Mouse (Mus musculus) cerebellum, adult 9-11 months (tissue): Measurements from ENCODE around the gene Sinhcaf.
"Not testable (repeated sequence)": the region's sequence is repeated elsewhere in the genome, so short reads cannot be mapped to it uniquely, and the experiment has no call there.

ENCODE experiments used
- DNase-seq: peaks from one replicate; pipeline ENCODE4 v3.0.0; 2022

Gene Sinhcaf

DNA sequence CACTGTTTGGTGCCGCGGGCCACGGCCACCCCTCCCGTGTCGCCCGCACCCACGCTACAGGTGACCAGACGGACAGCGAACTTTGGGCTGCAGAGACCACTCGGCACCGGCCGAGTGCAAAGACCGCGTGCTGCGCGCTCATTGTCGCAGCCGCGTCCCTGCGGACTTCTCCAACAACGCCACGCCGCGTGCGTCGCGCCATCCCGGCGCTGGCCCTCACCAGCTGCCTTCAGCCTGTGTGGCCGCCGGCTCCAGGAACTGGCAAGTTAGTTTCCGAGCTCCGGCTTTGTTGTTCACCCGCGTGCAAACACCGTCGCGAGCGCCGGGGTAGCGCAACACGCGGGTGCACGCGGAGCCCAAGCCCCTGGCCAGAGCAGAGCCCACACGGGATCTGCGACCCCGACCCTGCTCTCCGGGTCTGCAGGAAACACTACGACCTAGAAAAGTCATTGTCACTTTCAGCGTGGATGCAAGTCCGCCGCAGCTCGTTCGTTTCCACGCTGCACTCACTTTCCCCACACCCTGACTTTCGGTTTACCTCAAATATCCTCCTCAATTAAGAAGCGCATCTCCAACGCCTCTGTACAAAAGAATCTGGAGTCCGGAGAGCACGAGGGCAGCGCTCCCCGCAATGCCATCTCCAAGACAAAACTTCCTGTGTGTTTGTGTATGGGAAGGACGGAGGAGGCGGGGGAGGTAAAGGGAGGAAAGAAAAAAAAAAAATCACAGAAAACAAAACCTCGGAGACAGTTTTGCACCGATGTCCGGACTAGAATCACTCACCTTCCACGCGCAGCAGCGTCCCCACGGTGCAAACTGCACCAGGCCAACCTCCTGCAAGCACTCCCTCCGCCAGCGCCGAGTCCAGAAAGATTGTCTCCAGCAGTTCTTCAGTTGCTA, 508 bp downstream of the Sinhcaf start:
- DNase-seq = peak; percentile 42

DNA sequence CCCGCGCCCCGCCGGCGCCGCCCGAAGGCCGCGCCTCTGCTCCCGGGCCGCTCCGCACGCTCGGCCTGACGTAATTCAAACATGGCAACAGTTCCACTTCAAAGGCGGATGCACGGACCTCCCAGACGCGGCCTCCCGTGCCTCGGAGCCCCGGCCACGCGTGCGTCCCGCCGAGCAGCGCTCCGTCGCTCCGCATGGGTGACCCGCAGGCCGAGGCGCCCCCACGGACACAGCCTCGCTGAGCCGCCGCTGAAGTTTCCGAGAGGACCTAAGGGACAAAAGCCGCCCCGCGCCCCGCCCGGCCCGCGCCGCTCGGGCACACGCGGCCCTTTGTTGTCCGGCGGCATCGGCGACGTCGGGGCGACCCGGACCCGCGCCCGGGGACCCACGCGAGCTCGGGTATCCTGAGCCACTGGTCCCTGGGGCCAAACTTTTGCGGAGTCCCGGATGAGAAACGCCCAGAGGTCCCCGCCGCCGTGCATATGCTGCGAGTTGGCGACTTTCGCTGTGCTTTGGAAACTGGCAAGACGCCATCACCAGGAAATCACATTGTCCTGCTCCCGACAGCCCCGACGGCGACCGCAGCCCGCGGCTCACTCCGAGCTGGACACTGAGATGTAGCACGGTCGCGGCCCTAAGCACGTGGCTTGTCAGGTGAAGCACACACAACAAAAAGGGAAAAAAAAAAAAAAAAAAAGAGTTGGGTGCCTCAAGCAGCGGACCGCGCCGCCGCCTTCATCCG, 1.3 kb downstream of the Sinhcaf start:
- peak; percentile 33 for DNase-seq

DNA sequence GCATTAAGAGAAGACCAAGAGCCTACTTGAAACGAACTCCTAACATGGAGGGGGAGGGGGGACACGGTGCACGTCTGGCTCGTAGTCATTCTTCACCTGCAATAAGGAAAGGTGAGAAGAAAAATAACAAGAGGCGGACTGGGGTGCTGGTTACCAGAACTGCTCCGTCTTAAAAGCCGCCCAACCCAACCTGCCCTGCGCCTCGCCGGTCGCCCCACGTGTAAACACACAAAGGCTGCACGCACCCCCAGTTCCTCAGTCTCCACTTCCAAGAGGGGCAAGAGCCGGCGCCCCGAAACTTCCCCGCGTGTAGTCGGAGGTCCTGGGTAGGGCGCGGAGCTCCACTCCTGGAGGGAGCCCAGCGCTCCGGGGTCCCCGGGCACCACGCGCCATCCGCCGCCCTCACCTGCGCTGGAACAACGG, 1.9 kb downstream of the Sinhcaf start:
- DNase-seq = no peak

DNA sequence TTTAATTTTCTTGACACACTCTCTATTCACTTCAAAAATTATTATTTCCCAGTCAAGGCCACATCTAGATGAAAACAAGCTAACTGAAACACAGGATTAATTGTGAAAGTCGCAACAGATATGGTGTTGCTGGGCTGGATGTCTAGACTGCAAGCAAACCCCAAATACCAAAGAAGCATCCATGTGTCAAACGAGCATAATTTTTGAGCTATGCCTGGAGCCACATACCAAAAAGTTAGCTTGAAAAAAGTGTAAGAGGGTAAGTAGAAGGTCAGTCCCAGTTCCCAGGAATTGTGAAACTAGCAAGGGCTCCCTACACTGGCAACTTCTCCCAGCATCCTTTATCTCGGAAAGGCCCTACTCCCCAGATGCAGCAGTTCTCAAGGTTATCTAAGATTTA, 2.6 kb downstream of the Sinhcaf start:
- DNase-seq = no peak

DNA sequence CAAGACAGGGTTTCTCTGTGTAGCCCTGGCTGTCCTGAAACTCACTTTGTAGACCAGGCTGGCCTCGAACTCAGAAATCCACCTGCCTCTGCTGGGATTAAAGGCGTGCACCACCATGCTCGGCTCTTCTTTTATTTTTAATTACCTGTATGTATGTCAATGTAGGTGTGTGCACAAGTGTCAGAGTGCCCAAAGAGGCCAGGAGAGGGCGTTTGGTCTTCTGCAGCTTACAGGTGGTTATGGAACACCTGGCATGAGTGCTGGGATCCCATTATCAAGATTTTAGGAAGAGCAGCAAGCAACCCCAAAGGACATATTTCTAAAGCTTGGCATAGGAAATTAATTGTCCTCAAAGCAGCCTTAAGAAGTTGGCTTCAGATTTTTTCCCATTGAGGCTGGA, 3.9 kb downstream of the Sinhcaf start:
- no peak for DNase-seq

DNA sequence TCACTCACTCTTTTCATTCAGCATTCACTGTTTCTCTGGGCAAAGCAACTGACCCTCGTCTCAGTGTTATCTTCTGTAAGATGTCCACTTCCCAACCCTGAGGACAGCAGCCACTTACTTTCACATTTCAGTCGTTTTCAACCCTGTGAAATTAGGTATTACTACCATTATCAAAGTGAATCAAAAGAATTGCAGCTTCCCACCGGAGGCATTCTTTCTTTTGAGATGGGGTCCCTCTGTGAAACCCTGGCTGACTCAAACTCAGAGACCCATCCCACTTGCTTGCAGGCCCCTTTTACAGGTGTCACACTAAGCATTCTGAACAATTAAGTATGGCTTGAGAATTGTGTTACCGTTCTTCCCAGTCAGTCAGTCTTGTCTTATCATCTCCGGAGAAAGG, 4.4 kb downstream of the Sinhcaf start:
- no peak for DNase-seq

DNA sequence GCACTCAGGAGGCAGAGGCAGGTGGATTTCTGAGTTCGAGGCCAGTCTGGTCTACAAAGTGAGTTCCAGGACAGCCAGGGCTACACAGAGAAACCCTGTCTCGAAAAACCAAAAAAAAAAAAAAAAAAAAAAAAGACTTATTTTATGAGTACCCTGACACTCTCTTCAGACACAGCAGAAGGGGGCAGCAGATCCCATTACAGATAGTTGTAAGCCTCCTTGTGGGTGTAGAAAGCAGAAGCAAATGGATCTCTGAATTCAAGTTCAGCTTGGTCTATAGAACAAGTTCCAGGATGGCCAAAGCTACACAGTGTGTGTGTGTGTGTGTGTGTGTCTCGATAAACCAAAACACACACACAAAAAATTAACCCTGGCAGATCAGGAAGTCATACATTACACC, 5.9 kb downstream of the Sinhcaf start:
- not testable (repeated sequence) for DNase-seq

DNA sequence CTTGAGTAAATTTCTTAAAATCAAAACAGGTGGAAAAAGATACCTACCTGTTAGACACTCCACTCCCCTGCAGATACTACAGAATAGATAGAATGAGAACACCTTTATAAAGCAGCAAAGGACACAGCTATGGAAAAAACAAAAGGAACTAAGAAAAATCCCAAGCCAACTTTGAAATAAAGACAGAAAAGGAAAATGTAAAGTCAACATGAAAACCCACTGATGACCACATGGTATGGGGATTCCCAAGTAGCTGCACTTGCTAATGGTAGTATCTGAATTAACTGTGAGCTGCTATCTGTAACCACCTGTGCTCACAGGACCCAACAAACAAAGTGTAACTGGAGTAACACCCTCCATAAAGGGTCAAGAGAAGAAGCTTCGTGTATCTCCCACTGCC, 8.6 kb downstream of the Sinhcaf start:
- DNase-seq = no peak

DNA sequence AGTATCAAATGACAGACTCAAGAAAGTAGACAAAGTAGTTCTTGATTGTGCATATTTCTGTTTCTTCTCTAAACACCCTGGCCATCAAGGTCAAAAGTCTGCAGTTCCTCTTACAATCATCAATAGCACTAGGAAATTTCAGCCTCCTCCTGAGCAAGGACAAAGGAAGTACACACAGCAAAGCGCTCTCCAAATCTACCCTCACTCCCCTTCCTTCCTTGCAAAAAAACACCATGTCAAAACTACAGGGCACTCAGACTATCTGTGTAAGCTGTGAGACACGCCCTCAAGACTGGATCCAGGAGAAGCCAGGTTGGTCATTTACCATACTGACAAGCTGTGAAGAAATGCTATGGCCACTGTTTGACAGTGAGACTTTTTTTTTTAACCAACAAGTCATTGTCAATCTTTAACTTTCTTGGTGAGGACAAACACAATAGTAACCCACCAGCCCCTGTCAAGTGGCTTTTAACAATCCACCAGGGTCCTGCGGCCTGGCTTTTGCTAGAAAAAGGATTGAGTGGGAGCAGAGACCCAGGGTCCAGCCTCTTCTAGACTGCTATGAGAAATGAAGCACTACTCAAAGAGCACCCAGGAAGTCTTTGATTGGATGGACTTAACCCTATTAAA, 11.2 kb downstream of the Sinhcaf start:
- no peak for DNase-seq

DNA sequence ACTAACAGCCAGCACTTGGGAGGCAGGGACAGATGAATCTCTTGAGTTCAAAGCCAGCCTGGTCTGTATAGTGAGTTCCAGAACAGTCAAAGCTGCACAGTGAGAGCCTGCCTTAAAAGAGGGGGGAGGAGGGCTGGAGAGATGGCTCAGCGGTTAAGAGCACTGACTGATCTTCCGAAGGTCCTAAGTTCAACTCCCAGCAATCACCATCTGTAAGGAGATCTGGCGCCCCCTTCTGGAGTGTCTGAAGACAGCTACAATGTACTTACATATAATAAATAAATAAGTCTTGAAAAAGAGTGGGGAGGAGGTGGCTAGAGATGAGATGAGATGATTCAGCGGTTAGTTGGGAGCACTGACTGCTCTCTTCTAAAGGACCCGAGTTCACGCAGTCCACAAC, 15.0 kb downstream of the Sinhcaf start:
- no peak for DNase-seq

DNA sequence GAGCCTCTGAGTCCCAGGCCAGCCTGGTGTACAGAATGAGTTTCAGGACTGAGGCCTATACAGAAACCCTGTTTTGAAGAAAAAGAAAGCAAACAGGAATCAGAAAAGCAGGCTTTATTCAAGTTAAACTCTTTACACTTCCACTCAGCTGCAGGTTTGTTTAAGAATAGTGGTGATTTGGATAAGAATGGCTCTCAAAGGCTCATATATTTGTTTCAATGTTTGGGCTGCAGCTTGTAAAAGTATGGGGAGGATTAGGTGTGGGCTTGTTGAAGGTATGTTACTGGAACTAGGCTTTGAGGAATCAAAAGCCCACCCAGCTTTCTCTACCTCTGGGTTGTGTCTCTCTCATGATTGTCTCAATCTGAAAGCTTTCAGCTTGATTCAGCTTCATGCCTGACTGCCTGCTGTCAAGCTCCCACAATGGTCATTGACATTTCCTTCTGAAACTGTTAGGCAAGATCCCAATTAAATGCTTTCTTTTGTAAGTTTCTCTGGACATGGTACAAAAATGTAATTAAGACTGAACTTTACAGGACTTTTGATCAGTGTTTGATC, 27.3 kb downstream of the Sinhcaf start:
- DNase-seq = no peak

DNA sequence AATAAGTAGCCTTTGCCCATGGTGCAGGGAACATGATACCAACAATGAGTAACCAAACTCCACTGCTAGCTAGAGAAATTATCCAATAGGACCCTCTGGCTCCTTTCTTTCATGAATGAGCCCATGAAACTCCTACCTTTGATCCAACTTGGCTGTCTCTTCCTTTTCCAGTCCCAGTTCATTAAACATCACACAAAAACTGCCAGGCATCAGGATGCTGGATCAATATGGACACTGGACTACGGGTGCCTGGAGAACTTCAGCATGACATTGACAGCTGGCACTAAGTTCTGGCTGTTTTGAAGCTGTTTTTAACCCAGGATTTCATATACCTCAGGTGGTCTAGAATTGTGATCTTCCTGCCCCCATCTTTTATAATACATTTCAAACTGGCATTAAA, 28.6 kb downstream of the Sinhcaf start:
- no peak for DNase-seq

DNA sequence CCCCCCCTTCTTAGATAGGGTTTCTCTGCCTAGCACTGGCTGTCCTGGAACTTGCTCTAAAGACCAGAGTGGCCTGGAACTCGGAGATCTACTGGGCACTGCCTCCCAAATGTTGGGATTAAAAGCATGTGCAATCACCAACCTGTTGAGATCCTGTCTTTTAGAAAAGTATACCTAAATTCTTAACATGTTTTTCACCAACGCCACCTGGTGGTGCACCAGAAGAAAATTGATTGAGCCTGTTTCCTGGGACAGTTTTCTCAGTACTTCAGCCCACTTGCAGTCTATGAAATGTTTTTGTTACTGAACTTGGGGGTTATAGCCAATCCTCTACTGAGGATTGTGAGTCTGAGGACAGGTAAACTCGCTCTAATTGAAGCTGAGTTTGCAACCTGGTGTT, 29.4 kb downstream of the Sinhcaf start:
- no peak for DNase-seq

DNA sequence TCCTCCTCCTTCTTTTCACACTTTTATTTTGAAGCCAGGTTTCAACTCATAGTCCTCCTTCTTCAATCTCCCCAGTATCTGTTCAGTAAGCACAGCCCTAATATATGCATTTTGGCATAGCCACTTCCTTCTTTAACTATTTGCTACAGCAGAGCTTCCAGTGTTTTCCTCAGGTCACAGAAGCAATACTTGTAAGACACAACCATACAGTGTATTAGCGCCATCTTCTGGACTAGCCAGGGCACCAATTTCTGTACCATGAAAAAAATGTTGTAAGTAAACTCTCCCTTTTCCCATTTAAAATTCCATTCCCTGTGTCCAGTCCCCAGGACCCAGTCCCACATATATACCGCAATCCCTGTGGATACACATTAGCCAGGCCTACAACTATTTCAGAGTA, 32.3 kb downstream of the Sinhcaf start:
- DNase-seq = peak; percentile 25

DNA sequence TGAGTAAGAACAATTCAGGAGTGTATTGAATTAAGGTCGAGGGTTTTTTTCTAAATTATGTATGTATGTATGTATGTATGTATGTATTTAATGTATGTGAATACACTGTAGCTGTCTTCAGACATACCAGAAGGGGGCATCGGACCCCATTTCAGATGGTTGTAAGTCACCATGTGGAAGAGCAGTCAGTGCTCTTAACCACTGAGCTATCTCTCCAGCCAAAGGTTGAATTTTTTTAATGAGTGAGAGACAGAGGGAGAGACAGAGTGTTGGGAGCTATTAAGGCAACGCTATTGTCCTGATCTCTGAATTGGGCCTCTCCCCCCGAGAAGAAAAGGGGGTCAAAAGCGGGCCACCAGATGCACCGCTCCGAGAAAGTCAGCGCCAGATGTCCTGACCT, 34.4 kb downstream of the Sinhcaf start:
- not testable (repeated sequence) for DNase-seq

DNA sequence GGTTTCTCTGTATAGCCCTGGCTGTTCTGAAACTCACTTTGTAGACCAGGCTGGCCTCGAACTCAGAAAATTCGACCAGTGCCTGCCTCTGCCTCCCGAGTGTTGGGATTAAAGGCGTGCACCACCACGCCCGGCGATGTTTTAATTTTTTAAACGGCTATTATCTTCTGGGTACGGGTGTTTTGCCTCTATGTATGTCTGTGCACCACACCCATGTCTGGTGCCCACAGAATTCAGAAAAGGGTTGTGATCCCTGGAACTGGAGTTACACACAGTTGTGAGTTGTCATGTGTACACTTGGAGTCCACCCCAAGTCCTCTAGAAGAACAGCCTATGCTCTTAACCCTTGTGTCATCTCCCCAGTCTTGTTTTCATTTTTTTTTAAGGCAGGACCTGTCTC, 39.3 kb downstream of the Sinhcaf start:
- DNase-seq = no peak

DNA sequence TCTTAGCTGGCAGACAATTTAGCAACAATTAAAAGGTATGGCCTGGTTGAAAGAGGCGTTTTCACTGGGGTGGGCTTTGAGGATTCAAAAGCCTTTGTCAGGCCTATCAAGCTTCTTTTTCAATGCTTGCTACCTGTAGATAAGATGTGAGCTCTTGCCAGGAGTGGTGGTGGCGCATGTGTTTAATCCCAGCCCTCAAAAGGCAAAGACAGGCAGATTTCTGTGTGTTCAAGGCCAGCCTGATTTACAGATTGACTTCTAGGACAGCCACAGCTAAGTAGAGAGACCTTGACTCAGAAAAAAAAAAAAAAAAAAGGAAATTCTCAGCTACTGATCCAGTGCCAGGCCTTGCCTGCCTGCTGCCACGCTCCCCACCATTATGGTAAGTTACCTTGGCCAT, 43.5 kb downstream of the Sinhcaf start:
- DNase-seq = no peak

DNA sequence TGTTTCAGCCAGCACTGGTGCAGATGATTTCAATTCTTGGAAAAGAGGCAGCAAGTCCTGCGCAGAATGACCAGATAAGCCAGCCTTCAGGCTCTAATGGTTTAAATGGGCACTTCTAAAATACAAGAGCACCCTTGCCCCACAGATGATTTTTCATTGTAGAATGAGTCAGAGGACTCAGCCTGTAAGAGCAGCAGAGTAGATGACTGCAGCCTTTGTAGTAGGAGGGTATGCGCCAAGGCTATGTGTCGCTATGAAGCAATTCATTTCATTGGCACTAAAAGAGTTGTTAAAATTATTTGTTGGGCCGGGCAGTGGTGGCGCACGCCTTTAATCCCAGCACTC, 49.8 kb downstream of the Sinhcaf start:
- no peak for DNase-seq

DNA sequence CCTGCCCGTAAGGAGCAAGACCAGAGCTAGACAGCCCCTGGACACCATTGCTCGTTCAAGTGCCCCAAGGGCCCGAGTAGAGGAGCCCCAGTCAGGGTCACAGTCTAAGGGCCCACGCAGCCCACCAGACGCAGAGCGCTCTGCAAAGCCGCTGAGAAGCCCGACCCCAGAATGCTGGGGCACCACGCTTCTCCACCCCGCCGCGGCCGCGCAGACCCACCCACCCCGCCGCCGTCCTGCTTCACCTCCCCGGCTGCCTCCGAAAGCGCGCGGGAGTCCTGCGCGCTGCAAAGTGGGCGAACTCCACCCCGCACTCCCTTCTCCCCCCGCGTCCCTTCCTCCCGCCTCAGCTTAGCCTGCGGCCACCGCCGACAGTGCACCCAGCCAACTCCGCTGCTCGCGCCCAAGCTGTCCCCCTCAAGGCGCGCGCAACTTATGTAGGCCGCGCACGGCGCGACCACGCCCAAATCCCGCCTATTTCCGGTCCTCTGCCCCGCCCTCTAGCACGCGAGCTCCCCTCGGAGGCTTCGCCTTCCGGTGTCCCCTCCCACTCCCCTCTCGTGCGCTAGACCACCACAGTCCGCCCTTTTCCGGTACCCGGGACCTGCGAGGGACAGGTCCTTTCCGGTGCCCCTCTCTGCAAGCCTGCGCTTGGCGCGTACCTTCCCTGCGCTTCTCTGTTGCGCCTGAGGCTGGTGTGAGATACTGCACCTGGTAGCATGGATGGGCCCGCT, 50.3 kb downstream of the Sinhcaf start, which contains the start of gene Caprin2:
Gene Caprin2, minus strand, starts transcription at position 465 of the 734 bp plus-strand sequence.
- peak; percentile 91 for DNase-seq

DNA sequence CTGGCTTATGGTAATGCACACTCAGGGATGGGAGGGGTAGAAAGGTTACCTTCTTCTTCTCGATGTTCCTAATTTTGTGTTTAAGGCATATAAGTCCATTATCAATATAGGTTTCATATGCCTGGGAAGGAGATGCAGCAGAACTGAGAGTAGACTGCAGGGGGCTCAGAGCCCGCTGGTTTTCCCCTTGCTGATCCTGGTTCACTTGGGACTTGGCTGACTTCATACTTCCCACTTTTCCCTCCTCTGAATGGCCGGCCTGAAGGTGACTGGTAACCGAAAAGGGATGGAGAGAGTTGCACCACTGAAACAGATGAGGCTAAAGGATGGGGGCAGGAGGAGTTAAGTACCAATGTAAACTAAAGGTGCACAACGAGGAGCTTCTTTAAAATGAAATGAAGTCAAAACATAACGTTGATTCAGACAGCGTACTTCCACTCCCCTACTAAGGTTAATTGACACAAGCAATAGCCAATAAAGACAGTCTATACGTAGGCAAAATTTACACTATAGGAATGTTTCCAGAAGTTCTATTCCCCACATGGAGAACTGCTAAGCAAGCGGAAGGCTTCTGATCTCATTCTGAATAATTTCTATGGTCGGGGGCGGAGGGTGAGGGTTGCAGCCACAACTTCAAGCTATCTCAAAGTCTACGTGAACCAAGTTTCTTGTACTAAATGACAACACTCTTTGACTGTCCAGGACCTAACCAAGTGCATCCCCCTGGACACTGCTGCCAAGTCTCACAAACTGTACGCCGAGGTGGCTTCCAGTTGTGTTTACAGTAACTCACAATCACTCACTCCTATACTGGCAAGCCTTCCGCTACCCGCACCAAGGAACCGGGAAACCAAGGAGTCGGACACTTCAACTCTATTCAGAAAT, 51.1 kb downstream of the Sinhcaf start:
- peak; percentile 36 for DNase-seq

DNA sequence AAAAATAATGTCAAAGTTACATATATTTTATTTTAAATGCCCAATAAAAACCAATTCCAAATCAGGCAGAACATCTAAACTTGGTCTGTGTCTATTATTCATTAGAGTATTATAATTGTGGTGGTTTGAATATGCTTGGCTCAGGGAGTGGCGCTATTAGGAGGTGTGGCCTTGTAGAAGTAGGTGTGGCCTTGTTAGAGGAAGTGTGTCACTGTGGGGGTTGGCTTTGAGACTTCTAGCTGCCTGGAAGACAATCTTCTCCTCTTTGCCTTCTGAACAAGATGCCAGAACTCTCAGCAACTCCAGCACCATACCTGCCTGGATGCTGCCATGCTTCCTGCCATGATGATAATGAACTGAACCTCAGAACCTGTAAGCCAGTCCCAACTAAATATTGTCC, 72.4 kb downstream of the Sinhcaf start:
- DNase-seq = no peak
